Mouse (Mus musculus) kidney, adult 10 weeks (tissue): ENCODE data around the gene Tnmd. TPM values are rescaled to one million over a fixed set of nuclear protein-coding genes. Genes with fewer than 3 reads are reported as not detected.

ENCODE experiments used
- polyA plus RNA-seq: library from polyadenylated mRNA; stranded (reverse); fragments of 350-450 nt; fragmentation: Illumina TruSeq; extraction: RNeasy Lipid Tissue Mini Kit (QIAGEN cat#74804); gene quantifications from one replicate; pipeline ENCODE4 v1.2.3, GENCODE M21; 2014; ENCODE audit warnings: low read depth, low replicate concordance

The Tnmd gene
- not detected for polyA plus RNA-seq

GRCm38 (mm10) chrX:133850680-133851079, at the start of gene Tnmd:
Gene Tnmd (plus strand): TSS chrX:133850980.

GRCm38 (mm10) chrX:133898014-133898542, 47.3 kb downstream of the Tnmd start, which contains the start of gene Tspan6:
Gene Tspan6 (minus strand): TSS chrX:133898429.

GRCm38 (mm10) chrX:133908261-133908660, 57.5 kb downstream of the Tnmd start, which contains the start of gene Srpx2:
Gene Srpx2 (plus strand): TSS chrX:133908426.

Other genes starting within 250 kb of the Tnmd start
- 3.2 TPM for gene Pcdh19, start 162.0 kb upstream of the Tnmd start, polyA plus RNA-seq
- gene Tspan6, start 47.4 kb downstream of the Tnmd start, polyA plus RNA-seq: 36.1 TPM
- 4.1 TPM for gene Srpx2, start 57.4 kb downstream of the Tnmd start, polyA plus RNA-seq
- gene Sytl4, start 130.8 kb downstream of the Tnmd start, polyA plus RNA-seq: 10.2 TPM
- 43.6 TPM for gene Cstf2, start 208.2 kb downstream of the Tnmd start, polyA plus RNA-seq